Mouse (Mus musculus): Measurements from ENCODE around the gene Eps8l2. TPM values are rescaled to one million over a fixed set of nuclear protein-coding genes. Genes with fewer than 3 reads are reported as not detected.

The Eps8l2 gene
- polyA plus RNA-seq, 1 experiment from 2014 or later, result 67.6 TPM

DNA sequence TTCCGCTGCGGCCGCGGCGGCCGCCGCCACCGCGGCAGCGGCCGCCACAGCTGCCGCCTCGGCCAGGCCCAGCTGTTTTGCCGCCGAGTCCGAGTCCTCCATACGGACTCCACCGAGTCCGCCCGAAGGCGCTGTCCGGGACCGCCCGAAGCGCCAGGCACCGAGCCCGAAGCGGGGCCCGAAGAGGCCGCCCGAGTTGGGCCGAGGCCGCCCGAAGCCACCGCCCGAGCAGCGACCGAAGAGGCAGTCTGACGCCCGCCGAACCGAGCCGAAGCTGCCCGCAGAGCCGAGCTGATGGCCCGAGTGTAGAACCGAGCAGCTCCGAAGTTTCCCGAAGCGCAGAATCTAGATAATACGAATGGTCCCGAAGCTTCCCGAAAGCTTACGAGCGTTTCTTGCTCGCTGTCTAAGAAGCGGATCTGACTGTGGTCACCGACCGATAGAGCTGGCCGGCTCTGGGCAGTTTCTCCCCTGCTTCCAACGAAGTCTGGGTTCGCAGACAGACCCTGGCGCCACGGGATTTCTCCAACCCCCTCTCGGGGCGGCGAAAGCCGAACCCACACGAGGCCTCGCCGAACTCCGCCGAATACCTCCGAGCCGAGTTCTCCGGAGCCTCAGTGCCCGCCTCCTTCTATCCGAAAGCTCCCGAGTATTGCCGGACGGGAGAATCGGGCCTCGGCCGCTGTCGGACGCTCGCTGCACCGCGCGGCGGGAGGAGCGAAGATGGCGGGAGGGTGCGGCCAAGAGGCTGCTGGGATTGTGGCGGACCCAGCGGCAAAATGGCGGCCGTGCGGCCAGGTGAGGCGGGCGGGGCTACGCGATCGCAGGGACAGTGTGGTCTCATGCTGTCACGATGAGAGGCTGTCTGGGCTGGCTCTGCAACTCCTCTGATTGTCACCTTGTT lies 11.0 kb upstream of the Eps8l2 start, which contains the start of the genes Deaf1 and Tmem80:
Gene Deaf1 (minus strand): TSS at position 222 of the 904 bp plus-strand sequence.
Gene Tmem80 (plus strand): TSS at position 271 of the 904 bp plus-strand sequence.
- peak; percentile 97 for ATAC-seq
- WGBS, result under 1% methylated on average over 105 of the region's 105 CpGs

DNA sequence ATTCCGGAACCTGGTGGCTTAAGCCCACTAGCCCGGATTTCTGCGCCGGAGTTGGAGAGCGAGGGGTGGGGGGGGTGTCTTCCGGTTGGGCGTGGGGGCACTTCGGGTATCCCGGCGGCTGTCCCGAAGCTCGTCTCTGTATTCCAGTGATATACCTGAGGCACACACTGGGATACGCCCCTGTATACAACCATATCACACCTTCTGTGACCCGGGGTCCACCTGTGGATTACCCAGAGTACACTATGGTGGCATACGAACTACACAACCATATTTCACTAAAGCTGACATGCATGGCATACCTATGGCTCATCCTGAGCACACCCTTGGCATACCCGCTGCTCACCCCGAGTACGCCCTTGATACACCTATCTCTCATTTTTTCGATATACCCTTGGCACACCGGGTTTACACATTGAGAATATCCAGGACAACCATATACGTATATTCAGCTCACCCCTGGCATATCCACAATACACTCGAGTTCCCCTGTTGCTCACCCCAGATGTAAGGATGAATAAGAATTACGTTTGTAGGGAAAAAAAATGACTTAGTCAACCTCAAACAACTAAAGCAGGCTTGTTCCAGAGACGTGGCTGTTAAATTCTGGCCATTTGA lies 10.2 kb upstream of the Eps8l2 start:
- no peaks in the 10 kb centered on the region for H3K27me3 ChIP-seq (replicated peaks; ENCODE audit: insufficient read depth, low read length)
- DNase-seq (ENCODE audit: low spot score) (peak; percentile 47), ATAC-seq (peak; percentile 2; the same call in 1 of the 2 replicates)
- TF ChIP-seq EP300 (IDR thresholded peaks at IDR 0.05) (no peak), CTCF (IDR thresholded peaks at IDR 0.05) (no peak)
- H3K9ac ChIP-seq (replicated peaks; ENCODE audit: low read depth), result peak overlapping the region; percentile 83
- H3K4me3 ChIP-seq (ENCODE audit: low read depth, low read length), result peak overlapping the region; percentile 52
- H3K4me2 ChIP-seq (replicated peaks; ENCODE audit: low read depth, low read length), result peak overlapping the region; percentile 89
- H3K27ac ChIP-seq (ENCODE audit: low read length), result peak overlapping the region; percentile 99
- H3K36me3 ChIP-seq (ENCODE audit: insufficient read depth, low read length), result peaks cover 6% of the 10 kb centered on the region
- H3K4me1 ChIP-seq (ENCODE audit: insufficient read depth, low read depth, low read length), result peaks cover 17% of the 10 kb centered on the region; the same call in 1 of the 2 replicates
- WGBS, result 11% methylated on average over 24 of the region's 24 CpGs
- H3K9me3 ChIP-seq (ENCODE audit: low read length), result no peaks in the 10 kb centered on the region

More for the DNA sequence above, 11.0 kb upstream of the Eps8l2 start, which contains the start of the genes Deaf1 and Tmem80:
- Histone ChIP-seq H3K9ac (replicated peaks; ENCODE audit: low read depth) (peak within 1 kb of the TSS; percentile 83), H3K4me3 (ENCODE audit: low read depth, low read length) (peak within 1 kb of the TSS; percentile 52), H3K27ac (ENCODE audit: low read length) (peak within 1 kb of the TSS; percentile 99), H3K4me2 (replicated peaks; ENCODE audit: low read depth, low read length) (peak within 1 kb of the TSS; percentile 89), H3K4me1 (ENCODE audit: insufficient read depth, low read depth, low read length) (peaks cover 17% of the 10 kb centered on the region; the same call in 1 of the 2 replicates), H3K36me3 (ENCODE audit: insufficient read depth, low read length) (peaks cover under 1% of the 10 kb centered on the region), H3K27me3 (replicated peaks; ENCODE audit: insufficient read depth, low read length) (no peaks in the 10 kb centered on the region), H3K9me3 (ENCODE audit: low read length) (no peaks in the 10 kb centered on the region)
- no peak for TF ChIP-seq CTCF (IDR thresholded peaks at IDR 0.05)
- no peak for TF ChIP-seq EP300 (IDR thresholded peaks at IDR 0.05)
- DNase-seq (ENCODE audit: low spot score), result peak; percentile 99

DNA sequence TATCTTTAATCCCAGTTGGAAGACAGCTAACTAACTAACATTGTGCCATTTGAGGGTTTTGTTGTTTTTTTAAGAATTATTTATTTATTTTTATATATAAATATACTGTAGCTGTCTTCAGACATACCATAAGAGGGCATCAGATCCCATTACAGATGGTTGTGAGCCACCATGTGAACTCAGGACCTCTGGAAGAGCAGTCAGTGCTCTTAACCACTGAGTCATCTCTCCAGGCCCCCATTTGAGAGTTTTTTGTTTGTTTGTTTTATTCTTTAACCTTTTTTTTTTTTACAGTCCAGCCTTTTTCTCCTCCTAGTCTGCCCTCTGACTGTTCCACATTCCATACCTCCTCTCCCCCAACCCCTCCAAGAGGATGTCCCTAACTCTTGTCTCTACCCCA lies 8.0 kb upstream of the Eps8l2 start:
- TF ChIP-seq CTCF (IDR thresholded peaks at IDR 0.05) (no peak), EP300 (IDR thresholded peaks at IDR 0.05) (no peak)
- peaks cover 14% of the 10 kb centered on the region for H3K36me3 ChIP-seq (ENCODE audit: insufficient read depth, low read length)
- no peak overlapping the region for H3K9ac ChIP-seq (replicated peaks; ENCODE audit: low read depth)
- no peak overlapping the region for H3K4me3 ChIP-seq (ENCODE audit: low read depth, low read length)
- no peaks in the 10 kb centered on the region for H3K9me3 ChIP-seq (ENCODE audit: low read length)
- H3K4me1 ChIP-seq (ENCODE audit: insufficient read depth, low read depth, low read length), result peaks cover 17% of the 10 kb centered on the region; the same call in 1 of the 2 replicates
- DNase-seq (ENCODE audit: low spot score) (no peak), ATAC-seq (no peak)
- H3K4me2 ChIP-seq (replicated peaks; ENCODE audit: low read depth, low read length), result no peak overlapping the region
- H3K27ac ChIP-seq (ENCODE audit: low read length), result no peak overlapping the region
- no peaks in the 10 kb centered on the region for H3K27me3 ChIP-seq (replicated peaks; ENCODE audit: insufficient read depth, low read length)

DNA sequence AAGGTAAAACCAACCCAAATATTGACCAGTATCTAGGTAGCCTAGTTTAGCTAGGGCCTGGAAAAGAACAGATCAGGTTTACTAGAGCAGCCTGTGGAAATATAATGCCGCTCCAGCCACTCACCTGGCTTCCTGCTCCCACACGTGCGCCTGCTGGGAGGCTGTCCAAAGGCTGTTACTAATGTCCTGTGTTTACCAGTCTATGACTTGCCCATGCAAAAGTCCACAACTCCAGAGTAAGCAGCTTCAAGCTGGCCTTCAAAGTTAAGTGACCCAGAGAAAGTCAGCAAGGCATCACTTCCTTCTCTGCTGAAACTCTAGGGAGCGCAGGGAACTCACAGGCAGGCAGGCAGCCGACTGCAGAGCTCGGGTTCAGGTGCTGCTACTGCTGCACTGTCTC lies 6.7 kb upstream of the Eps8l2 start:
- Histone ChIP-seq H3K36me3 (ENCODE audit: insufficient read depth, low read length) (peaks cover 14% of the 10 kb centered on the region), H3K4me3 (ENCODE audit: low read depth, low read length) (no peak overlapping the region), H3K9ac (replicated peaks; ENCODE audit: low read depth) (no peak overlapping the region), H3K4me2 (replicated peaks; ENCODE audit: low read depth, low read length) (no peak overlapping the region), H3K4me1 (ENCODE audit: insufficient read depth, low read depth, low read length) (peaks cover 7% of the 10 kb centered on the region; the same call in 1 of the 2 replicates), H3K9me3 (ENCODE audit: low read length) (no peaks in the 10 kb centered on the region), H3K27me3 (replicated peaks; ENCODE audit: insufficient read depth, low read length) (no peaks in the 10 kb centered on the region), H3K27ac (ENCODE audit: low read length) (no peak overlapping the region)
- ATAC-seq (no peak), DNase-seq (ENCODE audit: low spot score) (peak; percentile 40)
- TF ChIP-seq EP300 (IDR thresholded peaks at IDR 0.05), result no peak
- no peak for TF ChIP-seq CTCF (IDR thresholded peaks at IDR 0.05)
- WGBS, result 71% methylated on average over 6 of the region's 6 CpGs

DNA sequence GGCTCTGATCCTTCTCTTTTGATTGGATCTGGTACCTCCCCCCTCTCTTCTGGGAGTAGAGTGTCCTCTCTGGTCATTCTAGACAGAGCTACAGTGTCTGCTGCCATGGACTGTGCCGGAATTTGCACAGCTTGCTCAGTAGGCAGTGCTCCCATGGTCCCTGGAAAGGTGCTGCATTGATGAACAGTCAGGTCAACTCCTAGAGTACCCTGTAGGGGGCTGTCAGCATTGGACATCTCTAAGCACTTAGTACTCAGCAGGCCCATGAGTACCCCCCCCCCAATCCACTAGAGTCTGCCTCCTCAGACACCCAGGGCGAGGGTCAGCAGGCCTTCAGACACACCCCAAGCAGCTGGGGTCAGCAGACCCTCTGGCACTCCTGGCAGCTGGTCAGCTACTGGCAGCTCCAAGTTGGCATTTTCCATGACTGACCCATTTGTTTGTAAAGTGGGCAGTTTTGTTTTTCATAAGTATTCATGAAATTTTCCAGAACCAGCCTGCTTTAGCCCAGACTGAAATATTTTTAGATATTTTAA lies 3.6 kb upstream of the Eps8l2 start:
- Histone ChIP-seq H3K9ac (replicated peaks; ENCODE audit: low read depth) (no peak overlapping the region), H3K4me2 (replicated peaks; ENCODE audit: low read depth, low read length) (no peak overlapping the region), H3K4me3 (ENCODE audit: low read depth, low read length) (no peak overlapping the region), H3K27me3 (replicated peaks; ENCODE audit: insufficient read depth, low read length) (no peaks in the 10 kb centered on the region), H3K27ac (ENCODE audit: low read length) (no peak overlapping the region), H3K36me3 (ENCODE audit: insufficient read depth, low read length) (peaks cover 14% of the 10 kb centered on the region), H3K9me3 (ENCODE audit: low read length) (no peaks in the 10 kb centered on the region), H3K4me1 (ENCODE audit: insufficient read depth, low read depth, low read length) (peaks cover 10% of the 10 kb centered on the region)
- 77% methylated on average over 2 of the region's 2 CpGs for WGBS
- DNase-seq (ENCODE audit: low spot score), result no peak
- no peak for TF ChIP-seq EP300 (IDR thresholded peaks at IDR 0.05)
- no peak for TF ChIP-seq CTCF (IDR thresholded peaks at IDR 0.05)
- ATAC-seq, result no peak

DNA sequence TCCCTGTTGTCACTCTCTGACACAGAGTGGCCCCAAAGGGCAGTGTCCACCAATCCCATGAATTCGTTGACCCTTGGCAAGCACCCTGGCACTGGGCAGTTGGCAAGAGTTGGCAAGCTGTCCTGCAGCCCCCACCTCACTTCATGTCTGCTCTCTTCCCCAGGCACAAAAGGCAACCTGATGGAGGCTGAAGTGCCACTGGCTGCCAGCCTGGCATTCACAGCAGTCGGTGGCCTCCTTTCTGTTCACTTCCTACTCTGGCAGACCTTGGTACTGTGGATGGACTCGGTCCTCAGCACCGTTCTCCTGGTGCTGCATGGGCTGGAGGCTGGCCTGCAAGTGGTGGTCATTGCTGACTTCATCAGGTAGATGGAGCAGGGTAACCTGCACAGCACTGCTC lies 3.0 kb upstream of the Eps8l2 start:
- 85% methylated on average over 4 of the region's 4 CpGs for WGBS
- Histone ChIP-seq H3K9me3 (ENCODE audit: low read length) (no peaks in the 10 kb centered on the region), H3K4me3 (ENCODE audit: low read depth, low read length) (no peak overlapping the region), H3K36me3 (ENCODE audit: insufficient read depth, low read length) (peaks cover 14% of the 10 kb centered on the region), H3K4me2 (replicated peaks; ENCODE audit: low read depth, low read length) (no peak overlapping the region), H3K27me3 (replicated peaks; ENCODE audit: insufficient read depth, low read length) (no peaks in the 10 kb centered on the region), H3K4me1 (ENCODE audit: insufficient read depth, low read depth, low read length) (peaks cover 10% of the 10 kb centered on the region), H3K9ac (replicated peaks; ENCODE audit: low read depth) (no peak overlapping the region), H3K27ac (ENCODE audit: low read length) (no peak overlapping the region)
- no peak for ATAC-seq
- TF ChIP-seq CTCF (IDR thresholded peaks at IDR 0.05) (no peak), EP300 (IDR thresholded peaks at IDR 0.05) (no peak)
- DNase-seq (ENCODE audit: low spot score), result no peak
